Mouse (Mus musculus): Measurements from ENCODE around the gene Tspyl3. TPM values are rescaled to one million over a fixed set of nuclear protein-coding genes. Genes with fewer than 3 reads are reported as not detected.
A peak's percentile ranks its signal among the peaks of the same experiment; 100 is the strongest.

The Tspyl3 gene
- total and polyA plus RNA-seq, 3 experiments: 4.3 to 47.3 (median 9.8) TPM

GRCm38 (mm10) chr2:153239021-153239859, 14.0 kb upstream of the Tspyl3 start:
- H3K9ac ChIP-seq (ENCODE audit: control insufficient read depth, low read depth, low read length, poor library complexity, severe bottlenecking): peak overlapping the region; percentile 98
- TF ChIP-seq JUND (IDR thresholded peaks at IDR 0.05; ENCODE audit: low read depth, low read length) (no peak), EP300 (IDR thresholded peaks at IDR 0.05; ENCODE audit: low read depth in 1 of 2, low read length in 2 of 2) (0 out of 4 replicates have a peak, but pooled peaks of 1 of the 2 experiments have one; percentile 19), ETS1 (IDR thresholded peaks at IDR 0.05; ENCODE audit: low read depth, low read length) (no peak), GATA1 (IDR thresholded peaks at IDR 0.05; ENCODE audit: low read depth, low read length) (no peak)
- H3K4me1 ChIP-seq (ENCODE audit: control insufficient read depth in 1 of 2, insufficient read depth in 2 of 2, low read length in 2 of 2): peaks cover 14 to 18% of the 10 kb centered on the region in 2 experiments
- DNase-seq (ENCODE audit: low read depth, low spot score): no peak
- peak overlapping the region; percentile 26; the same call in 1 of the 2 replicates for H3K27ac ChIP-seq (ENCODE audit: control insufficient read depth, low read depth, low read length)
- H3K4me3 ChIP-seq (ENCODE audit: control insufficient read depth in 1 of 2, insufficient read depth in 1 of 2, low read depth in 2 of 2, low read length in 2 of 2): peak overlapping the region; percentile 93 to 98
- H3K27me3 ChIP-seq (ENCODE audit: control insufficient read depth in 1 of 2, insufficient read depth in 2 of 2, low read length in 2 of 2): no peaks in the 10 kb centered on the region
- H3K79me2 ChIP-seq (ENCODE audit: control insufficient read depth, insufficient read depth, low read length, poor library complexity): peaks cover 50% of the 10 kb centered on the region
- H3K36me3 ChIP-seq (ENCODE audit: control insufficient read depth in 1 of 2, insufficient read depth in 2 of 2, low read length in 2 of 2): peaks cover 20 to 36% of the 10 kb centered on the region in 2 experiments
- no peaks in the 10 kb centered on the region for H3K9me3 ChIP-seq (replicated peaks; ENCODE audit: insufficient read depth, low read length)

- H3K9me3 ChIP-seq (replicated peaks; ENCODE audit: insufficient read depth, low read length): no peaks in the 10 kb centered on the region
- H3K36me3 ChIP-seq (ENCODE audit: control insufficient read depth in 1 of 2, insufficient read depth in 2 of 2, low read length in 2 of 2): peaks cover 25 to 36% of the 10 kb centered on the region in 2 experiments
- H3K27me3 ChIP-seq (ENCODE audit: control insufficient read depth in 1 of 2, insufficient read depth in 2 of 2, low read length in 2 of 2): no peaks in the 10 kb centered on the region
- H3K79me2 ChIP-seq (ENCODE audit: control insufficient read depth, insufficient read depth, low read length, poor library complexity): peaks cover 48% of the 10 kb centered on the region
- TF ChIP-seq SMC3 (IDR thresholded peaks at IDR 0.05; ENCODE audit: low read depth, low read length): no peak
- no peak for TF ChIP-seq ZC3H11A (IDR thresholded peaks at IDR 0.05; ENCODE audit: low read depth, low read length)
- TF ChIP-seq CHD2 (IDR thresholded peaks at IDR 0.05; ENCODE audit: low read length): no peak
- no peak for TF ChIP-seq JUND (IDR thresholded peaks at IDR 0.05; ENCODE audit: low read depth, low read length)
- H3K4me3 ChIP-seq (ENCODE audit: control insufficient read depth in 1 of 2, insufficient read depth in 1 of 2, low read depth in 2 of 2, low read length in 2 of 2): no peak overlapping the region
- no peak overlapping the region for H3K27ac ChIP-seq (ENCODE audit: control insufficient read depth, low read depth, low read length)
- H3K4me1 ChIP-seq (ENCODE audit: control insufficient read depth in 1 of 2, insufficient read depth in 2 of 2, low read length in 2 of 2): peaks cover 14 to 18% of the 10 kb centered on the region in 2 experiments
- H3K9ac ChIP-seq (ENCODE audit: control insufficient read depth, low read depth, low read length, poor library complexity, severe bottlenecking): no peak overlapping the region
- DNase-seq (ENCODE audit: low read depth, low spot score): no peak
Measured at GRCm38 (mm10) chr2:153238406-153238805, 13.2 kb upstream of the Tspyl3 start.

DNA sequence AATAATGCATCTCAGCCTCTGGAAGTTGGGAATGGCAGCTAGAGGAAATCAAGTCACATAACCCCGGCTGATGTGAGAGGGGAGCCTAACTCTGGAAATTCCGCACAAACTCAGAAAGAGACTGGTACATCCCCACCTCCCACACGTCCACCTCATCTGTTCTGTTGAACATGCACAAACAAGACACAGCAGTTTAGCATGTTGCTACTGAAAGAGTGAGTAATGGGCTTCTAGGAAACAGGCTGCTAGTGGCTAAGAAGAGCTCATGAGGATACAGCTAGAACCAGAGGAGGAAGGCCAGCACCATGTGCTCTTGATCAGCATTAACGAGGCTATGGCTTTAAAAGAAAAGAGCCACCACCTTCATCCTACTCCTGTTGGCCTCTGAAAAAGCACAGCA, 12.7 kb upstream of the Tspyl3 start:
- no peak for DNase-seq (ENCODE audit: low read depth, low spot score)
- H3K36me3 ChIP-seq (ENCODE audit: control insufficient read depth in 1 of 2, insufficient read depth in 2 of 2, low read length in 2 of 2): peaks cover 30 to 35% of the 10 kb centered on the region in 2 experiments
- no peaks in the 10 kb centered on the region for H3K27me3 ChIP-seq (ENCODE audit: control insufficient read depth in 1 of 2, insufficient read depth in 2 of 2, low read length in 2 of 2)
- H3K4me3 ChIP-seq (ENCODE audit: control insufficient read depth in 1 of 2, insufficient read depth in 1 of 2, low read depth in 2 of 2, low read length in 2 of 2): no peak overlapping the region
- H3K9ac ChIP-seq (ENCODE audit: control insufficient read depth, low read depth, low read length, poor library complexity, severe bottlenecking): no peak overlapping the region
- H3K9me3 ChIP-seq (replicated peaks; ENCODE audit: insufficient read depth, low read length): no peaks in the 10 kb centered on the region
- H3K79me2 ChIP-seq (ENCODE audit: control insufficient read depth, insufficient read depth, low read length, poor library complexity): peaks cover 48% of the 10 kb centered on the region
- H3K27ac ChIP-seq (ENCODE audit: control insufficient read depth, low read depth, low read length): no peak overlapping the region
- peaks cover 14 to 18% of the 10 kb centered on the region in 2 experiments for H3K4me1 ChIP-seq (ENCODE audit: control insufficient read depth in 1 of 2, insufficient read depth in 2 of 2, low read length in 2 of 2)
- TF ChIP-seq TCF12 (IDR thresholded peaks at IDR 0.05; ENCODE audit: low read depth, low read length) (no peak), TBP (IDR thresholded peaks at IDR 0.05; ENCODE audit: low read depth, low read length) (no peak), USF2 (IDR thresholded peaks at IDR 0.05; ENCODE audit: borderline replicate concordance in 1 of 2, insufficient read depth in 1 of 2, low read depth in 1 of 2, low read length in 2 of 2) (no peak), ZKSCAN1 (IDR thresholded peaks at IDR 0.05; ENCODE audit: low read depth, low read length) (no peak), POLR2AphosphoS2 (IDR thresholded peaks at IDR 0.05; ENCODE audit: low read length) (no peak), ZNF384 (IDR thresholded peaks at IDR 0.05; ENCODE audit: low read depth, low read length) (no peak), RAD21 (IDR thresholded peaks at IDR 0.05; ENCODE audit: low read depth, low read length) (no peak), NELFE (IDR thresholded peaks at IDR 0.05; ENCODE audit: low read depth, low read length) (no peak), SIN3A (IDR thresholded peaks at IDR 0.05; ENCODE audit: low read length) (no peak), UBTF (IDR thresholded peaks at IDR 0.05; ENCODE audit: borderline replicate concordance, insufficient read depth, low read depth, low read length) (no peak), MAFK (IDR thresholded peaks at IDR 0.05; ENCODE audit: borderline replicate concordance, low read depth, low read length) (no peak), USF1 (IDR thresholded peaks at IDR 0.05; ENCODE audit: low read depth, low read length) (no peak), GABPA (IDR thresholded peaks at IDR 0.05; ENCODE audit: low read depth, low read length) (no peak), POLR2AphosphoS5 (IDR thresholded peaks at IDR 0.05; ENCODE audit: borderline replicate concordance, low read depth, low read length) (no peak), GATA1 (IDR thresholded peaks at IDR 0.05; ENCODE audit: low read depth, low read length) (no peak), ZMIZ1 (IDR thresholded peaks at IDR 0.05; ENCODE audit: low read depth, low read length) (no peak), KAT2A (conservative IDR thresholded peaks at IDR 0.05; ENCODE audit: low read depth, low read length) (no peak), RCOR1 (IDR thresholded peaks at IDR 0.05; ENCODE audit: low read depth, low read length) (no peak)
